Mouse (Mus musculus) frontal cortex, postnatal 10 days (tissue): ENCODE data around the gene Dda1.
"Not testable (repeated sequence)": the region's sequence is repeated elsewhere in the genome, so short reads cannot be mapped to it uniquely, and the experiment has no call there.

Experiments
- DNase-seq, 2 experiments: peaks; one replicate each; pipeline ENCODE4 v3.0.0; 2022; ENCODE audit warnings: low spot score in 2 of 2, mixed read lengths in 1 of 2

Gene Dda1

DNA sequence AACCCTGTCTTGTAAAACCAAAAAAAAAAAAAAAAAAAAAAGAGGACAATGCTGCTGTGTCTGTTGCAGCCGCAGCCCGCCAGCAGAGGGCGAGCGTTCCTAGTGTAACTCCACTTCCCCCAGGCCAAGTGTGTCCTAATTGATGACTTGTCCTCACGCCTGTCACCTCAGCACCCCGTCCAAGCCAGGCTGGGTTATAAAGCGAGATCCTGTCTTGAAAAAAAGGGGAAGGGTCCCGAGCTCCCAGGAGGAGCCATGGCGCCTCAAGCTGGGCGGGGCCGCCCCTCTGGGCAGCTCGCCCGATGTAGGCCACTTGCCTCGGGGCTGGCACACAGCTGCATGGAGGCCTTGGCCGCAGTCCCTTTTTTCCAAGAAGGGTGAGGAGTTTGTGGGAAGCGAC lies 26.0 kb downstream of the Dda1 start:
- DNase-seq, result peak; percentile 65 to 77

DNA sequence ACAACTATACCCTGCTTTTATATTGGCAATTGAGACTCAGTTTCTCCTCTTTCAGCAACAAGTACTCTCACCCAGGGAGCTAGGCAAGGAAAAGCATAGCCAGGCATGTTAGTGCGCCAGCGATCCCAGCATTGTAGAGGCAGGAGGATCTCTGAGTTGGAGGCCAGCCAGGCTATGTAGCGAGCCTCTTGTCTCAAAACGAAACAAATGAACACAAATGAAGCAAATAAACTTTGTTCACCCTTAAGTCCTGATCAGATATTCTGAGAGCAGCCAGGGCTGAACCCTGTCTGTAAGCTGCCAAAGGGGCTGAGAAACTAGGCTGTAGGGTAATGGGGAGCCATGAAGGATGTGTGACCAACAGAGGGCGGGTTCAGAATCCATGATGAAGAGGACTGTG lies 26.8 kb downstream of the Dda1 start:
- peak in 1 of 2 experiments; percentile 14 for DNase-seq

DNA sequence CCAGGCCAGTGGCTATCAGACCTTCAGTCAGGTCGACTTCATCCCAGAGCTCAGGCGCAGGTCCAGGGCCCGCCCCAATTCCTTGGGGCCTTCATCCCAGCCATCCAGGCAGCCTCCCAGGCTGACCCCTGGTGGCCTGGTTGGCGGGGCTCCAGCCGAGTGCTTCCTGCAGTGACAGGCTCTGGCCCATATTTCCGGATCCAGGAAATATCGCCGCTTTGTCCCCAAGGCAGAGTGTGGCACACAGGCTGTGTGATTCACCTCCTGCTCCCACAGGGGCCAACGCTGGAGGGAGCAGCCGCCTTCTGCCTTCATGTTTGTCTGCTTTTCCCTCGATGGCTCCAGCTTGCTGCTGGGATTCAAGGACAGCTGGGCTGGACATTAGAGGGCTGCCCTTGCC lies 27.5 kb downstream of the Dda1 start:
- DNase-seq, result peak in 1 of 2 experiments; percentile 52

DNA sequence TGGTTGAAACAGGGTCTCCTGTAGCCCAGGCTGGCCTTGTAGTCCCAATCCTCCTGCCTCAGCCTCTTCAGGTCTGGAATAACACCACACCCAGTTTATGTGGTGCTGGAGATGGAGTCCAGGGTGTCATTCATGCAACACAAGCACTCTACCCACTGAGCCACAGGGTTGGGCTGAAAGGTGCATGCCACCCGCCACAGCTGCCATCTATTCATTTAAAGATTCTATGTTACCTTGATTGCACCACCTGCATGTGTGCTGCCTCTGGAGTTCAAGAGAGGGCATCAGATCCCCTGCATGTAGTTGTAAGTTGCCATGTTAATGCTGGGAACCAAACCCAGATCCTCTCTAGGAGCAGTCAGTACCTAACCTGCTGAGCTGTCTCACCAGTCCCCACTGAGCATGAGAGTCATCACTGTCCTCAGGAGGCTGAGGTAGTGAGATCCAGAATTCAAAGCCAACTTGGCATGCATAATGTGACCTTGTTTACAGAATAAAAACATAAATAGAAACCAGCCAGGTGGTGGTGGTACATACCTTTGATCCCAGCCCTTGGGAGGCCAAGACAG lies 28.2 kb downstream of the Dda1 start:
- DNase-seq, result no peak

DNA sequence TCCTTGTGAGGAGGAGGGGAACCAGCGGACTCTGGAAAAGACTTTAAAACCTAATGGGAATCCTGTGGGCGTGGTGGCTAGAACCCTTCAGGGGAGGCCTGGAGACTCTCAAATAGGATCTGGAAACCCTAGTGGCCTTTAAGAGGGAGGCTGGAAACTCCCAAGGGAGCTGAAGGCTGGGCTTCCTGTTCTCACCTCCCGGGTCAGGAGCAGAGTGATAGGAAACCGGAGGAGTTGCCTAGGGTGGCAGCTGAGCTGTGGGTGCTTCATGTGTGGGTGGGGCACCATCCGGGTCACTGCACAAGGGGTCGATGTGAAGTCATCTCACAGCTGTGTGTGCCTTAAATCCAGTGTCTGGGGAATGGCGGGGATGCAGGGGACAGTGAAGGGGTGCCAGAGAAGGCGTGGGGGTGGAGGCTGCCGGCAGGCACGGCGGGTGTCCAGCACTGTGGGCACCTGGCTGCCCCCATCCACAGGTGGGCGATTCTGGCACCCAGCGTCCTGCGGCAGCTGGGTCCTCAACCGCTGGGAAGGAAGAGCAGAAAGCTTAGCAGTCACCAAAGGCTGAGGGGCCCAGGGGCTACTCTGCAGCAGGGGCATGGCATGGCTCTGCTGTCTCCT lies 29.0 kb downstream of the Dda1 start:
- no peak for DNase-seq

DNA sequence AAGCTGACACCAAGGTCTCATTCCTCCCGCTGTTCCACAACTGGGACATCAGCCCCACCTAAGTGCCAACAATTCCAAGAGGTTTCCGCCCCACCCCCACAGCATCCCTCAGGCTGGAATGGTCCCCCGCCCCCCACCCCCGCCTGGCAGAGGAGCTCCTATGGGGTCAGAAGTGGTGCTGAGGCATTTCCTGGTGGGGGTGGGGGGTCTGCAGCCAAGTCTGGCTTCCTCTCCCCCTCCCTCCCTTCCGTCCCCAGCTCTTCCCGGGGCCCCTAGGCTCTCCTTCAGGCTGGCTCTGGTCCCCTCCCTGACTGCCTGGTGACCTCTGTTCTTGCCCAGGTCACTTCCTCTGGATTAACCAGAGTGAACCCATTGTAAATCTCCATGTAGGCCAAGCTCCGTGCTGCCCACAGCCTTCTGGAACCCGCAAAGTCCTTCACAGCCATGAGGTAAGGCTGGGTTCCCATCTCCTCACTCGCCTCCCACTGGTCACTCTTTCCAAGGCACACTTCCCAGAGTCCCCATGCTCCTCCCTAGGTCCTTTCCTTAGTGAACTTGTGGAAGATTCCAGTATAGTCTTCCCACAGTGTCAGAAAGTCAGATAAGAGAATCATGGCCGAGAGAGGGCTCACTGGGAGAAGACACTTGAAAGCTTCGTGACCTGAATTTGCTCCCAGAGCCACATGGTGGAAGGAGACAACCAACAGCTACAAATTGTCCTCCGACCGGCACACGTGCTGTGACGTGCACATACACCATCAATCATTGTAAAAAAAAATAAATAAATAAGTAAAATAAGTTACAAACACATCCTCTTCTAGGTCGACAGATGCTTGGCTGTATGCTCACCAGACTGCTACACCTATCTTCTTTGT lies 30.1 kb downstream of the Dda1 start:
- no peak for DNase-seq

DNA sequence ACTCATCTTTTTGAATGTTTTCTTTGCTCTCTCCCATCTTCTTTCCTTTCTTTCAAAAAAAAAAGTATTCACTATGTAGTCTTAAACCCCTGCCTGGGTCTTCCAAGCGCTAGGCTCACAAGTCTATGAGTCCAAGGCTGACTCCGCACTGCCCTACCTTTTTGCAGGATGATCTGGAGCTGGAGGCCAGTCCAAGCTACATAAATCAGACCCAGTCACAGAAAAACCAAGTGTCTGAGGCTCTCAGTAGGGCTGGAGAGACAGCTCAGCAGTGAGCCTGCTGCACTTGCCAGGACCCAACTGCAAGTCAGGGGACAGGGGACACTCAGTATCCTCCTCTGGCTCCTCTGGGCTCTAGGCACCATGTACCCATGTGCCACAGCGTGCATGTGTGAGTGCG lies 35.4 kb downstream of the Dda1 start:
- no peak for DNase-seq

DNA sequence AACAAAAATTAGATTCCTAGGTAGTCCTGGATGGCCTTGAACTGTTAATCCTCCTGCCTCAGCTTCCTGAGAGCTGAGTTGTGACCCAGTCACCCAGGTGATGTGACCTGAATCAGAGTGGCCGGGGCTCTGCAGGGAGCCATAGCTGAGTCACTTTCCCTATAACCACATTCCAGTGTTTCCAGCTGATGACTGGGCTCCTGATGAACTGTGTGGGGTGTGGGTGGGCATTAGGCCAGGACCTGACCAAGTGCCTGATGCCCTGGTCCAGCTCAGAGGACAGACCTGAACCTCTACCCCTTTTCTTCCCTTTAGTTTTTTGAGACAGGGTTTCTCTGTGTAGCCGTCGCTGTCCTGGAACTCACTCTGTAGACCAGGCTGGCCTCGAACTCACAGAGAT lies 36.3 kb downstream of the Dda1 start:
- no peak for DNase-seq

DNA sequence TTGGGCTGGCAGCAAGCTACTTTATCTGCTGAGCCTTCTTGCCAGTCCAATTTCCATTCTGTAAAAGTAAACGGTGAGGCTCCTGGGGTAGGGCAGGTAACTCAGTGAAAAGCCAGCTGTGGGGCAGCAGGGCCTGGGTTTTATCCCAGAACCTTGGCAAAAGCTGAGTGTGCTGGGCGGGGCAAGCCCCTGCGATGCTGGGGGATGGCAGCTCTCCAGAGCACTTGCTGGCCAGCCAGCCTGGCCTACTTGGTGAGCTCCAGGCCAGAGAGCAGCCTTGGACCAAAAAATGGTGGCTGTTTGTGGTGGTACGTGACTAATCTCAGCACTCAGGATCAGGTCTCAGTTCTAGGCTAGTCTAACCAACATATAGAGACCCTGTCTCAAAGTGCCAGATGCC lies 37.0 kb downstream of the Dda1 start:
- no peak for DNase-seq

DNA sequence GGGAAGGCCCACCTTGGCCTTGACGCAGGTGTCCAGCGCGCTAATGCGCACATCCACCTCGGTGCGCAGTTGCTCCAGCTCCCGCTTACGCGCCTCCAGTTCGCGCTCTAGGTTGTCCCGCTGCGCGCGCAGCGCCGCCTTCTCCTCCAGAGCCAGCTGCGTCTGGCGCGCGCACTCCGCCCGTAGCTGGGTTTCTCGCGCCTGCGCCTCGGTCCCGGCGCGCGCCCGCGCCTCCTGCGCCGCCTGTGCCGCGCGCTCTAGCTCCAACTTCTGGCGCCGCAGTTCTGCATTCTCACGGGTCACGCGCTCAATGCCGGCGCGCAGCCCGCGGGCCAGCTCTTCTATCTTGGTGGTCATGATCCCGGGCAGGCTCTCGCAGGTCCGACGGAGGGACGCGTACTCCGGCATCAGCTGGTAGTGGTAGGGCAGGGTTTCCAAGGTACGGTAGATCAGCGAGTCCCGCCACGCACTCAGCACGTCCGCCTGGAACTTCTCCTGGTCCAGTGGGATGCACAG lies 38.6 kb downstream of the Dda1 start:
- peak; percentile 62 to 77 for DNase-seq

DNA sequence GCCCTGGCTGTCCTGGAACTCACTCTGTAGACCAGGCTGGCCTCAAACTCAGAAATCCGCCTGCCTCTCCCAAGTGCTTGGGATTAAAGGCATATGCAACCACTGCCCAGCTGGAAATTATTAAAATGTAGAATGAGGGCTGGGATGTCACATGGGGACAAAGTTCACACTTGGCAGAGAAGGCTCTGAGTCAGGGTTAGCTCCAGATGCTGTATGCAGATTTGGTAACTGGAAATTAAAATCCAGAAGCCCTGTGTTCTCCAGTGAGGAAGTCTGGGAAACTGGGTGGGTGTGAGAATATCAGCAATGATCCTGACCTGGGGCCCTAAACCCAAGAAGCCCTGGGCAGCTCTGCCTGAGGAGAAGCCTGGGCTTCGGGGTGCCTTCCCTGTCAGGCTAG lies 40.3 kb downstream of the Dda1 start:
- no peak for DNase-seq

DNA sequence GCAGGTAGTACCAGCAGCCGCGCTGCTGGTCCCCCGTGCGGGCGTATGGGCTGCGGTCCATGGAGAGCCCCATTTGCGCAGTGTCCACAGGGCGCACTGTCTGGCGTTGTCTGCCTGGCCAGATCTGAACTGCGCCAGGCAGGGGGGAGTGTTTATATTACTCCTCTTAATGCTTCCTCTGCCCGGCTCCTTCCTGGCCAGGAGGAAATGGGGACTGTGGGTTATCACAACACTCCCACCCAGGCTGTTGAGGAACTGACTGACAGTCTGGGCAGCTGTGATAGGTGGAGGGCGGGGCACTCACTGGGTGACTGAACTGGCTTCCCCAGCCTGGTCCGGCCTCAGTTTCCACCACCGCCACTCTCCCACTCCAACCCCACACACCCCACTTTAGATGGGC lies 42.6 kb downstream of the Dda1 start, which contains the start of gene Plvap:
Plvap (minus strand) TSS at position 109 of the 400 bp plus-strand sequence.
- DNase-seq, result no peak

DNA sequence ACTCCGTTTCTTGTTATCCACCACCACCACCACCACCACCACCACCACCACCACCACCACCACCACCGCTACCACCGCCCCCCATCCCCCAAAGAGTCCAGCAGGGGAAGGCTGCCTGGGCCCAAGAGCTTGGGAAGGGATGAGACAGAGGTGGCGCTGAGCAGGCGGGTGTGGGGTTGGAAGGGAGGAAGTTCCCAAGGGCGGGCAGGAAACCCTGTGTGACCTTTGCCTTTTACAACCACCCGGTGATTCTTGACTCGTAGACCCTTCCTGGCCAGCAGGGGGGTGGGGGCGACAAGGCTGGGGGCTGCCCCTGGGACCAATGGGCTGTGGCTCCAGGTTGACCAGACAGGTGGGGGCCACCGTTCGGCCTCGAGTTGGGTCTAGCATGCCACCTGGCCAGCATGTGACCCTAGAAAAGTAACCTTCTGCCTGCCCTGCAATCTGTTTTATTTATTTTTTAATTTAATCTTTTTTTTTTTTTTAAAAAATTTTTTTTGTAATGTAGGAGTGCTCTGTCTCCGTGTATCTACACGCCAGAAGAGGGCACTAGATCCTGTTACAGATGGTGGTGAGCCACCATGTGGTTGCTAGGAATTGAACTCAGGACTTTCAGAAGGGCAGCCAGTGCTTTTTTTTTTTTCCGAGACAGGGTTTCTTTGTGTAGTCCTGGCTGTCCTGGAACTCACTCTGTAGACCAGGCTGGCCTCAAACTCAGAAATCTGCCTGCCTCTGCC lies 44.2 kb downstream of the Dda1 start:
- no peak for DNase-seq

DNA sequence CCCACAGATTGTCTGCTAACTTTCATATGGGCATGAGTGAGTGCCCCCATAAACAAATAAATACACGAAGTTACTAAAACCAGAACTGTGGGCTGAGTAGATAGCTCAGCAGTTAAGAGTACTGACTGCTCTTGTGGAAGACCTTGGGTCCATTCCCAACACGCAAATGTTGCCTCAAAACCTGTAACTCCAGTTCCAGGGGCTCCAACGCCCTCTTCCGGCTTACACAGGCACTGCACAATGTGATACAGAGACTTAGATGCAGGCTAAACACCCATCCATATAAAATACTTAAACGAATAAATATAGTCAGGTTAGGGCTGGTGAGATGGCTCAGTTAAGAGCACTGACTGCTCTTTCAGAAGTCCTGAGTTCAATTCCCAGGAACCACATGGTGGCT lies 46.0 kb downstream of the Dda1 start:
- no peak for DNase-seq

DNA sequence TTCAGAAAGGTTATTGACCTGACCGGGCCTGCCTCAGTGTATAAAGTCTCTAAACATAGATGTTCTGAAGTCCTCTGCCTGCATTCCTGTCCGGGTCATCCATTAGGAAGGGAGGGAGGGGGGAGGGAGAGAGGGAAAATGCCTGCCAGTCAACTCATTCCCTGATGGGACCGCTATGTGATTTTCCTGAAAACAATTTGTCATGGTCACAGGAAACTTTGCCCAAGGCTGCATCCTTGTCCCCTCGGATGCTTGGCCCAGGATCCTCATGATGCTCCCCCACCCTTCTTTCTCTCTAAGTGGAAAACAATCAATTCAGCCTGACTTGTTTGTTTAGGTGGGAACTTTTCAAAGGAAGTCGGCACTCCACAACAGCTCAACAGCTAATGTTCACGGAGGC lies 47.8 kb downstream of the Dda1 start:
- DNase-seq, result no peak

DNA sequence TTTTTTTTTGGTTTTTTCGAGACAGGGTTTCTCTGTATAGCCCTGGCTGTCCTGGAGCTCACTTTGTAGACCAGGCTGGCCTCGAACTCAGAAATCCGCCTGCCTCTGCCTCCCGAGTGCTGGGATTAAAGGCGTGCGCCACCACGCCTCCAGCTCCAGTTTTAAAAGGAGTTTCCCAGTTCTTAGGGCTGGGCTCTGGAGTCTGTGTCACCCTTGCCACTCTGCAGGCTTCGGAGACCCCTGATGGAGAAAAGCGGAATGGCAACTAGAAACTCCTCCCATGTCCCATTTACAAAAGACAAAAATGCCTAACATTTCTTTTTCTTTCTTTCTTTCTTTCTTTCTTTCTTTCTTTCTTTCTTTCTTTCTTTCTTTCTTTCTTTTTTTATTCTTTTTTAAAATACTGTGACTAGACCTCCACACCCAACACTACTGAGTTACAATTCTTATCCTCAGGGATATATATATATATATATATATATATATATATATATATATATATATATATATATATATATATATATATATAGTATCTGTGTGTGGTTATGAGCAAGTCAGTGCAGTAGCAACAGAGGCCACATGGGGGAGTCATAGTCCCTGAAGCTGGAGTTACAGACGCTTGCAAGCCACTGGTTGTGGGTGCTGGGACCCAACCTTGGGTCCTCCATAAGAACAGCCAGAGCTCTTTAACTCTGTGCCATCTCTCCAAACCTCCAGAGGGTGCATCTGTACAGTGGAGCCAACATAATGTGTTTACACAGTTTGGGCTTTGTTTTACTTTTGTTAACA lies 50.2 kb downstream of the Dda1 start:
- DNase-seq, result not testable (repeated sequence)

DNA sequence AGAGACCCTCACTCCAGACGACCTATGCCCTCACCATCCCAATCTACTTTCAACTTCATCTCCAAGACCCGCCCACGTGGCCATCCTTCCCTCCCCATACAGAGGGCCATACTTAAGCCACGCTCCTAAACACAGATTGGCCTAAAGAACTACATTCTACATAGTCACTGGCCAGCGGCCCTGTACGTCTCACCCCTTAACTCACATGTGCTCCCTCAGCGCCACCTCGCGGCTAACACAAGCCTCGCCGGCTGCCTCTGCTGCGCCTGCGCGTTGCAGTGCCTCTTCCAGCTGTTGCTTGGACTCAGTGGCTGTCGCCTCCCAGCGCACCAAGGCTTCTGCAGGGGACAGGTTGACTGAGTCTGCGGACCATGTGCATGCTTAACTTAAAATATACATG lies 52.6 kb downstream of the Dda1 start:
- DNase-seq, result peak; percentile 80 to 87

DNA sequence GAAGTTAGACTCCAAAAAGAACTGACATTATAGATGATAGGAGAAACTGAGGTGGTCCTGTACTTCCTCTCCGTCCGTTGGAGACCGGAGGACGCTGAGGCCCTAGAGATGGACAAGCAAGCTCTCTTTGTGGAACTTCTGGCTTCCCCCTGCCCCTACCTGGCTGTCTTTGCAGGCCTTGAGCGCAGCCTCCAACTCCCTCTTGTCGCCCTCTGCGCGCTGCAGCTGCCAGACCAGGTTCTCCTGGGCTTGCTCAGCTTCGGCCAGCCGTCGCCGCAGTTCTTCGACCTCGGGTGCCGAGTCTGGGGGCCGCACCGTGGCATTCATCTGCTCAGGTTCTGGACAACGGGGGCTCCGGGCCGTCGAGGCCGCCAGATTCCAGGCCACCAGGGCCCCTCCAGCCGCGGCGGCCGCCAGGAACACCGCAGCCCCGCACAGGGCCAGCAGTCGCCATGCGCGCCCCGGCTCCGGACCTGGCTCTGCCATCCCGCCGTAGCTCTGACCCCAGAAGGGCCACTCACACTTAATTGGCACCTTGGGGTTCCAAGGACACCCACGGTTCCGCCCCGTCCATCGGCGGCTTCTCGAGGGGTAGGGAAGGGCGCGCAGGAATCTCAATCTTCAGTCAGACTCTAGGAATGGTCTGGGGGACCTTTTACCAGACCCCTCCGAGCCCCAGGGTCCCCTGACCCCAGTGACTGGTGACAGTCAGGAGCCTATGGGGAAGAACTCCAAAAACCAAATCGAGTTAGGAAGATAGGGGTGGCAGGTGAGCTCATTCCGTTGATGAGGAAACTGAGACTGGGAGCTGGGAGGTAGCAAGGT lies 56.4 kb downstream of the Dda1 start, which contains the start of gene Ccdc194:
Ccdc194 (minus strand) TSS at position 486 of the 825 bp plus-strand sequence.
- no peak for DNase-seq
